Mouse (Mus musculus): Measurements from ENCODE around the gene Ctla2a. TPM values are rescaled to one million over a fixed set of nuclear protein-coding genes. Genes with fewer than 3 reads are reported as not detected.
"Not testable (repeated sequence)": the region's sequence is repeated elsewhere in the genome, so short reads cannot be mapped to it uniquely, and the experiment has no call there.

Gene Ctla2a
- 10 to 100 TPM; 28.7 to 31.3 TPM for total RNA-seq (2021)
- long read RNA-seq, experiment 1, transcript Ctla2a-201 (5 exons, 1,373 nt) = major isoform, 8 of 12 reads
- long read RNA-seq, experiment 1, partial matches to known transcripts = 0 of 12 reads
- long read RNA-seq, experiment 1, other reads (novel, unspliced or antisense) = 0 of 12 reads
- long read RNA-seq, experiment 2, transcript Ctla2a-201 (5 exons, 1,373 nt) = major isoform, 6 of 11 reads
- long read RNA-seq, experiment 2, partial matches to known transcripts = 0 of 11 reads
- long read RNA-seq, experiment 2, other reads (novel, unspliced or antisense) = 2 of 11 reads

DNA sequence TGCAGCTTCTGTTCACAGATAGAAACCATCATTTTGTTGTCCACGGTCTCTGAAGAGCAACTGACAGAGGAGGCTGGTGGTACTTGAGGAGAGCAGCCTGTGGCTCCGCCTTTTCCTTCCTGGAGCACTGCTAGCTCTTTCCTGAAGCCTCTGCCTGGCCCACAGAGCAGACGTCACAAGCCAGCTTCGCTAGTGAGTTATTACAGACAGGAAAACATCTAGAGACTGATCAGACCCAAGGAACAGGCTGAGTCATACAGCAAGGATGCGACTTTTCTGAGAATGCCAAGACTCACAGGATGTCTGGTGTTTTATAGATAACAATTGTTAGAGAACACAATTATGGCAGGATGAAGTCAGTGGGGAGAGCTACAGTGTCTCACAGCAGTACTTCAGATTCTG is at the start of gene Ctla2a, which contains the start of gene Gm49391:
Ctla2a (minus strand) TSS at position 126 of the 402 bp plus-strand sequence.
Gm49391 (minus strand) TSS at position 72 of the 402 bp plus-strand sequence.
- DNase-seq (ENCODE audit: low spot score in 2 of 2) = no peak

DNA sequence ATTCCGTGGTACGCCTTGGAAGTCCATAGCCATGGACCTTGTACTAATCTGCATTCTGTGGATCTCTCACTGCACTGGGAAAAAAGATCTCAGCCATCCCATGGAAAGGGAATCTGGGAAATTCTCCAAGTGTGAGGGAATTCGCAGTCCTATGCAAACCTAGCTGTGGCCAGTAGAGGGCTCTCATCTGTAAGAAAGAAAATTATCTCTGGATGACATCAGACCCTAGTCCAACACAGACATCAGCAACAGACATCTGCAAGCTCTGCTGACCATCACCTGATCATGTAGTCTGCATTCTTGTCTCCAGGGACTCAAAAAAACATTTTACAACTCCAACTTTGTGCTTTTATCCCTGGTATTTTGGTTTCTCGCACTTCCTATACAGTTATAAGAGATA is 35.9 kb upstream of the Ctla2a start:
- not testable (repeated sequence) for DNase-seq (ENCODE audit: low spot score in 2 of 2)

DNA sequence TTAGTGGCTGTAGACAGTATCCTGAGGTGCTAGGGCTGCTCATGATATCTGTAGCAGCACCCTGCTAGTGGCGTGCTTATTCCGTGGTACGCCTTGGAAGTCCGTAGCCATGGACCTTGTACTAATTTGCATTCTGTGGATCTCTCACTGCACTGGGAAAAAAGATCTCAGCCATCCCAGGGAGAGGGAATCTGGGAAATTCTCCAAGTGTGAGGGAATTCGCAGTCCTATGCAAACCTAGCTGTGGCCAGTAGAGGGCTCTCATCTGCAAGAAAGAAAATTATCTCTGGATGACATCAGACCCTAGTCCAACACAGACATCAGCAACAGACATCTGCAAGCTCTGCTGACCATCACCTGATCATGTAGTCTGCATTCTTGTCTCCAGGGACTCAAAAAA is 27.6 kb upstream of the Ctla2a start:
- DNase-seq (ENCODE audit: low spot score in 2 of 2) = not testable (repeated sequence)

DNA sequence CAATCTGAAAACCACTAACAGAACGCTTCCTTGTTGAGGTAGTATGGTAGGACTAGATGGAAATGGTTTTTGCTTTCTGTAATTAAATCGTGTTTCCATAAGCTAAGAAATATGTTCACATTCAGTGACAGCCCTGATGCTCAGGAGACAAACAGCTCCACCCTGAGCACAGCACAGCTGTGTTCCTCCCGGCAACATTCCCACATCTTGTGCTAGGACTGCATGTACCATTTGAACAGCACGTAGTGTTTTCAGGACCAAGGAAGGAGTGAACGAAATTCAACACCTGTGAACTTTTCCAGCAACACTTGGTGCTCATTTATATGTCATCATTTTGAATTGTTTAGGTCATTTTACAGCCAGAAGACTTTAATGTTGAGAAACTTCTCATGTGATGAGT is 25.3 kb upstream of the Ctla2a start:
- DNase-seq (ENCODE audit: low spot score in 2 of 2) = no peak

DNA sequence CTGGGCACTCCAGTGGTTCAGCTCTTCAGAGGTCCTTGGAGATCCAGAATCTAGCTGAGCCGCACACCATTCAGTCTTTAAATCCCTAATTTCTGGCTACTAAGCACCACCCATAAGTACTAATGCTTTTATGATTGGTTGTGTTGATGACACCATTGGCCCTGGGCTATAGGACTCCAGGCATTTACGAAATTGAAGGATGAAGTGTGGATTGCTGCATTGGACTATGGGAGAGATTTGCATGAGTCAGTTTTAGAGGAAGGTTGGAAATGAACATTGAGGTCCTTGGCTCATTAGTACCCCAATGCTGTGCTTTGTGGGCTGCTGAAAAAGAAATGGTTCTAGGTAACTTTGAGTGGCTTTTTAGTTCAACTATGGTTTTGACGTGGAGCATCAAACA is 5.5 kb upstream of the Ctla2a start, which contains the start of gene Tpbpa:
Tpbpa (minus strand) TSS at position 101 of the 400 bp plus-strand sequence.
- DNase-seq (ENCODE audit: low spot score in 2 of 2) = not testable (repeated sequence)

DNA sequence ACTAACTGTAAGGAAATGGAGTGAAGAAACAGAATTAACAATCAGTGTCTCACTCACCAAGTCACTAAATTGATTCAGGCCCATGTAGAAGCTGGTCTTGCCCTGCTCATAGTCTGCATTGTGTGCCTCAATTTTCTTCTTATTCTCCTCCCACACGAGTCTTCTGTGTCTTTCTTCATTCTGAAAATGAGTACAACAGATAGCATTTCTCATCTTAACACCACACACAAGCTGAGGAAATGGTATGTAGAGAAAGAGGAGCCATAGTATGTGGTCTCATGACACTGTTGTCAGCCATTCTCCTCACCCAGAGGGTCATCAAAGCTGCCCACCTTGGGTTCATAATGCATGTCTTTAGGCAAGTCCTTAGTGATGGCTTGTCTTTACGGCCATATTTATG is 935 bp downstream of the Ctla2a start, which contains the start of gene Gm49393:
Gm49393 (minus strand) TSS at position 101 of the 400 bp plus-strand sequence.
- DNase-seq (ENCODE audit: low spot score in 2 of 2) = not testable (repeated sequence)

DNA sequence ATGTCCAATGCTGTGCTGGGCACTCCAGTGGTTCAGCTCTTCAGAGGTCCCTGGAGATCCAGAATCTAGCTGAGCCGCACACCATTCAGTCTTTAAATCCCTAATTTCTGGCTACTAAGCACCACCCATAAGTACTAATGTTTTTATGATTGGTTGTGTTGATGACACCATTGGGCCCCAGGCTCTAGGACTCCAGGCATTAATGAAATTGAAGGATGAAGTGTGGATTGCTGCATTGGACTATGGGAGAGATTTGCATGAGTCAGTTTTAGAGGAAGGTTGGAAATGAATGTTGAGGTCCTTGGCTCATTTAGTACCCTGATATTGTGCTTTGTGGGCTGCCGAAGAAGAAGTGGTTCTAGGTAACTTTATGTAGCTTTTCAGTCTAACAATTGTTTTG is 31.6 kb downstream of the Ctla2a start, which contains the start of gene Tpbpb:
Tpbpb (minus strand) TSS at position 101 of the 400 bp plus-strand sequence.
- DNase-seq (ENCODE audit: low spot score in 2 of 2) = not testable (repeated sequence)

DNA sequence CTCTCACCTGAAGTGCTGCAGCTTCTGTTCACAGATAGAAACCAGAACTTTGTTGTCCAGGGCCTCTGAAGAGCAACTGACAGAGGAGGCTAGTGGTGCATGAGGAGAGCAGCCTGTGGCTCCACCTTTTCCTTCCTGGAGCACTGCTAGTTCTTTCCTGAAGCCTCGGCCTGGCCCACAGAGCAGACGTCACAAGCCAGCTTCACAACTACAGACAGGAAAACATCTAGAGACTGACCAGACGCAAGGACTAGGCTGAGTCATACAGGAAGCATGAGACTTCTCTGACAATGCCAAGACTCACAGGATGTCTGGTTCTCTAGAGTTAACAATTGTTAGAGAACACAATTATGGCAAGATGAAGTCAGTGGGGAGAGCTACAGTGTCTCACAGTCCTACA is 39.1 kb downstream of the Ctla2a start, which contains the start of gene Ctla2b:
Ctla2b (minus strand) TSS at position 120 of the 400 bp plus-strand sequence.
- DNase-seq (ENCODE audit: low spot score in 2 of 2) = no peak

DNA sequence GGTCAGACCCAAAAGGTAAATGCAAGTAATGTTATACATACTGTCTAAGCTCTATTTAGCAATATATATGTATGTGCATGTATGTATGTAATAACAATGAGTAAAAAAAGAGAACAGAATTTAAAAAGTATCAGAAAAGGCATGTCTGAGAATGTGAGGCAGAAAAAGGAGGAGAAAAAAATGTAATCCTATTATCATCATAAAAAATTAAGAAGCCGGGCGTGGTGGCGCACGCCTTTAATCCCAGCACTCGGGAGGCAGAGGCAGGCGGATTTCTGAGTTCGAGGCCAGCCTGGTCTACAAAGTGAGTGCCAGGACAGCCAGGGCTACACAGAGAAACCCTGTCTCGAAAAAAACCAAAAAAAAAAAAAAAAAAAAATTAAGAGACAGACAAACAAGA is 39.6 kb downstream of the Ctla2a start, which contains the start of gene Gm49392:
Gm49392 (minus strand) TSS at position 101 of the 400 bp plus-strand sequence.
- DNase-seq (ENCODE audit: low spot score in 2 of 2) = not testable (repeated sequence)

DNA sequence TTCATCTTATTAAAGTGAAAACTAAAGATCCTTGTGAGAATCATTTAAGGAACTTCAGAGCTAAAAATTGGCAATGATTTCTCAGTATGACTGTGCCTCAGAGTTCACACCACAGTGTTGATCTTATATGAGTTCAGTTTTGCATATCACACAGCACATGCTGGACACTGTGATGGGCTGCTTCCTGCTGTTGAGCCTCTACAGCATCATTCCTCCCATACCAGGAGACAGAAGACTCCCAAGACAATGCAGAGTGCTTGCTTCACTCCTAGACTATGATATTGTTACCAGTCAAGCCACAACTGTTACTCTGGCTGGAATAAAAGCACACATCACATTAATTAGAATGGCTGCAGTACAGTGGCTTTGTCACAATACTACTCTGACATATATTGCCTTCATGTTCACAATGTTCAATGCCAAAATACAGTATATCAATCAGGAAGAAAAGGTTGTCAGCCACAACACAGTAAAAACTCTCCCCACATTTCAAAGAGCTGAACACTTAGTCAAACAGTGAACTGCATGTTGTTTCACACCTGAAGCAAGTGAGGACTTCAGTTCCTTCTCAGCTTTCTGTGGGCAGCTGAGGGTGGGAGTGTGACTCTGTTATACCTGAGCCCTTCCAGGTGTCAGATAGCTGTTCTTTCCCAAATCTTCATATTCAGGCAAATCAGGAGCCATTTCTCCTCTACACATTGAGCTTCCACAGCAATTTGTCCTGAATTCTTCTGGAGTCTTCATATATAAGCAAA is 40.8 kb downstream of the Ctla2a start:
- DNase-seq (ENCODE audit: low spot score in 2 of 2) = no peak

DNA sequence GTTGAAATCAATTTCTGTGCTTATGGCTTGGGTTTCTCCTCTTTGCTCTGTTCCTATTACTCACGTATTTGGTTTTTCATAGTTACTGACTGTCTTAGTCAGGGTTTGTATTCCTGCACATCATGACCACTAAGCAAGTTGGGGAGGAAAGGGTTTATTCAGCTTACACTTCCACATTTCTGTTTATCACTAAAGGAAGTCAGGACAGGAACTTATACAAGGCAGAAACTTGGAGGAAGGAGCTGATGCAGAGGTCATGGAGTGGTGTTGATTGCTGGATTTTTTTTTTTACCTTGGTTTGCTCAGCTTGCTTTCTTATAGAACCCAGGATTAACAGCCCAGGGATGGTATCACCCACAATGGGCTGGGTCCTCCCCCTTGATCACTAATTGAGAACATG is 44.1 kb downstream of the Ctla2a start:
- no peak for DNase-seq (ENCODE audit: low spot score in 2 of 2)

Other genes starting within 250 kb of the Ctla2a start
- gene BC051665, start 150.3 kb downstream of the Ctla2a start, total RNA-seq (2021) = not detected
- gene Ctsll3, start 133.8 kb downstream of the Ctla2a start, total RNA-seq (2021) = not detected
- gene 4930486L24Rik, start 72.2 kb downstream of the Ctla2a start, total RNA-seq (2021) = not detected
- under 1 TPM; 0.44 to 0.47 TPM for gene Gm49392, start 39.7 kb downstream of the Ctla2a start, total RNA-seq (2021)
- gene Ctla2b, start 39.2 kb downstream of the Ctla2a start, total RNA-seq (2021) = 1 to 10 TPM; 3.5 to 4.6 TPM
- gene Tpbpb, start 31.7 kb downstream of the Ctla2a start, total RNA-seq (2021) = not detected
- gene Gm49393, start 1.0 kb downstream of the Ctla2a start, total RNA-seq (2021) = not detected
- gene Gm49391, start 54 bp downstream of the Ctla2a start, total RNA-seq (2021) = 1 to 10 TPM; 2.0 to 2.3 TPM
- gene Tpbpa, start 5.4 kb upstream of the Ctla2a start, total RNA-seq (2021) = not detected
- gene Ctsj, start 69.3 kb upstream of the Ctla2a start, total RNA-seq (2021) = not detected
- gene Ctsq, start 104.0 kb upstream of the Ctla2a start, total RNA-seq (2021) = not detected
- gene Ctsr, start 227.6 kb upstream of the Ctla2a start, total RNA-seq (2021) = not detected

All from gastrocnemius, postnatal 4 days (tissue).